Mouse (Mus musculus) left cerebral cortex, postnatal 4 days (tissue): Measurements from ENCODE around the gene Uhrf1bp1. TPM values are rescaled to one million over a fixed set of nuclear protein-coding genes. Genes with fewer than 3 reads are reported as not detected.
A peak's percentile ranks its signal among the peaks of the same experiment; 100 is the strongest.
"Not testable (repeated sequence)": the region's sequence is repeated elsewhere in the genome, so short reads cannot be mapped to it uniquely, and the experiment has no call there.

Experiments
- DNase-seq: peaks from one replicate; pipeline ENCODE4 v3.0.0-alpha.2; 2022
- intact Hi-C: fragments of 180-260 bp; cut with DNase I; formaldehyde crosslinking; loops from one replicate; pipeline ENCODE4 v1.15.1; 2025
- total RNA-seq, 2 experiments: library from RNA; stranded (reverse); gene quantifications; 2 replicates each; pipeline ENCODE4 v1.2.3; 2021

Uhrf1bp1 gene
- total RNA-seq: 10 to 100 TPM; 25.6 to 29.4 TPM

DNA sequence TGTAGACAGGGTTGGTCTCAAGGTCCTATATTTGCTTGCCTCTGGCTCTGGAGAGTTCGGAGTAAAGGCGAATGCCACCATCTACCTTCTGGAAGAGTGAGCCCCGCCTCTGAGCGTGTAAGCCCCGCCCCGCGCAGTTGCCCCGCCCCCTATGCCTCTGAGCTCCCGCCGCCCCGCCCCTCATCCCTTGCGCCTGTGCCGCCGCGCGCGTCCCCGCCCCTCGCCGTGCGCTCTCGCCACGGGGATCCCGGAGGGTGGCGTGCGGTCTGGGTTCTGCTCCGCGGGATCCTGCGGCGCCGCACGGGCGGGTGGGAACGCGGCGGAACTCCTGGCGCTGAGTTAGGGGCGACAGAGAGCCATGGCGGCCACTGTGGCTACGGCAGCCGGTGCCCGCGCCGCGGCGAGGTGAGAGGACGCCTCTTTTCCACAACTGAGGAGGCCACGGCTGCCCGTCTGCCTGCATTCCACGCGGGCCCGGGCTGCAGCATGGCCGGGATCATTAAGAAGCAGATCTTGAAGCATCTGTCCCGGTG is at the start of gene Uhrf1bp1:
Uhrf1bp1 (plus strand) TSS at position 177 of the 533 bp plus-strand sequence.
- intact Hi-C loops: no loop called here
- peak; percentile 88 for DNase-seq

DNA sequence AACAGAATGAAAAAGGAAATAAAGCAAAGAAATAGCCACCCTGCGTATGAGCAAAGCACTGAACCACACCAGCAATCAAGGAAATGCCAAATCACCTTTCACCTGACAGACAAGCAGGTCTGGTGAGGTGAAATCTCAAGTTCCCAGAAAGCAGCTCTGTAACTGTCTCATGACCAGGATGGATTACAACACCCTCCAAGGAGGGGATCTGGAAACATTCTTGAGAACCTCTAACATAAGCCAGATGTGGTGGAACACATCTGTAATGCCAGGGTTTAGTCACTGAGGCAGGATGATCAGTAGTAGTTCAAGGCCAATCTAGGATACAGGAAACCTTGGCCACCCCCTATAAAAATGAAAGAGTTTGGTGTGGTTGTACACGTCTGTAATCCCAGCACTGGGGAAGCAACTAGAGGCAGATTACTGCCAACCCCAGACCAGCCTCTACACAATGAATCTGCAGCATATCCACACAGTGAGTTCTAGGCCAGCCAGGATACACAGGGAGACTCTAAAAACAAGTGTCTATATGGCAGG is 48.6 kb upstream of the Uhrf1bp1 start:
- intact Hi-C loops: no loop called here

DNA sequence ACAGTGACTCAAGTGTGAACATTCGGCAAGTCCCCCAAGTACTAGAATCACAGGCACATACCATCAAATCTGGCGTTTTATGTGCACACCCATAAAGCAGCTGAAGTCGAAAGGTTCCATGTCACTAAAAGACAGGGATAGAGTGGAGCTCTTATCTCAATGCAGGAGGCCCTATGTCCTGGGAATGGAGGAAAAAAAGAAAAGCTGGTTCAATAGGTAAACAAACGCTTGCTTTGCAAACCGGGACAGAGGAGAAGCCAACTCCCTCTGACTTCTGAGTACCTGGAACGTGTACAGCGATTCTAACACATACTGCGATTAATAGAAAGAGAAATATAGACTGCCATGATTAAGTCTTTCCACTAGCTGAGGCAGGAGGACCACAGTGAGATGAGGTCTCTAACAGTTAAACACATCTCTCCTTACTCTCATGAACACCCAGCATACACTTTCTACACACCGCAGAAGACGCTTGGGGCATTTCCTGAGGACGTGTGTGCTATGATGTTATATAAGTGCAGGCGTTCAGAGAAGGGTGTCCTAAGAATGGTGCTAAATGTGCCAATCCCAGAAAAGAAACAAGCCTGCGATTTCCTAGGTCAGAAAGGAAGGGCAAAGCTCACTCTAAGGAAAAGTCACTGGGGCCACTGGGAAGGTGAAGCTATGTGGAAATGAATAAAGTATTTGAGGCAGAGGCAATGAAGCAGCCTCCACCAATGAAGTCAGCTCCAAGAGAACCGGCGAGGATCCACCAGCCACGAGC is 45.5 kb upstream of the Uhrf1bp1 start:
- intact Hi-C loops: no loop called here
- no peak for DNase-seq

More for the DNA sequence above, 48.6 kb upstream of the Uhrf1bp1 start:
- DNase-seq: no peak

DNA sequence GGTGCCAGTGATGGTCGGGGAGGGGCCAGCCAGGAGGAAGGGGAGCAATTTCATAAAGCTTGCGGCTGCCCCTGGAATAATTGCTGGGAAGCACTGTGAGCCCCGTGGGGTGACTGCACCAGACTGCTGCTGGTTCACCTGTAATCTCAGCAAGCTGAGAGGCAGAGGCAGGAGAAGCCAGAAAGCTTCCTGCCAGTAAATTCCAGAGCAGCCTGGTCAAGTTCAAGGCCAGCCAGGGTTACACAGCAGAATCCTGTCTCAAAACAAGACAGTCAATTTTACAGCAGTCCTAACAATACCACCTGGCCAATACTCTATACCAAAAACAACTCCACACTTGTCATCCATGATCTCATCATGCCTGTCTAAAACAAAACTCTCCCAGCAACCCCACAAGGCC is 44.3 kb upstream of the Uhrf1bp1 start:
- no peak for DNase-seq
- intact Hi-C loops: no loop called here

DNA sequence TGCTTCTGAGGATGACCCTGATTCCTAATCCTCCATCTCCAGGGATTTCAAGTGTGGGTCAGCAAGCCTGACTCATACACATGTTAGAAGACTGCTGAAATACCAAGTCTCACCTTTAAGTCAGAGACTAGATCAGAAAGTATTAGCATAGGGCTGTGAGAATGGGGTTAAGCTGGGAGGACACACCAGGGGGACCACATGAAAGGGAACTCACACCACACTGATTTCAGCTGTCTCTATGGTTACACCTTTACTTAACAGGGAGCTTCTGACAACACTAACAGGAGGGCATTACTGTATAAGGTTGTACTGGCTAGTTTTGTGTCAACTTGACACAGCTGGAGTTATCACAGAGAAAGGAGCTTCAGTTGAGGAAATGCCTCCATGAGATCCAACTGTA is 41.6 kb upstream of the Uhrf1bp1 start:
- intact Hi-C loops: no loop called here
- DNase-seq: no peak

DNA sequence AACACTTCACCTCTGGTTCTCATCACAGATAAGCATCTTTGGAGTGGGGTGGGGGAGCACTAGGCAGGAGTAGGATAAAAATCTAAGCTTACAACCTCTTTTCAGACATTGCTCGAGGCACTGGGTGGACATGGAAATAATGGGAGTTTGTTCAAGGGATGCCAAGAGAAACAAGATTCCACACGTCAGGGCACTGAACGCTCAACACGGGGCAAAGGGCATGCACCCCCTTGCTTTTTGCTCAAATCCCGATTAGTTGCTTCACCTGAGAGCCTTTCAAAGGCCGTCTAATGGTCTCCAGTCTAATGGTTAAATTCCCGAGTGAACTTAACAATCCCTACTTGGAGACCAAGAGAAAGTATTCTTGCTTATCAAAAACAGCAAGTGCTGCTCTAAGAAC is 37.2 kb upstream of the Uhrf1bp1 start:
- DNase-seq: no peak
- intact Hi-C loops: no loop called here

DNA sequence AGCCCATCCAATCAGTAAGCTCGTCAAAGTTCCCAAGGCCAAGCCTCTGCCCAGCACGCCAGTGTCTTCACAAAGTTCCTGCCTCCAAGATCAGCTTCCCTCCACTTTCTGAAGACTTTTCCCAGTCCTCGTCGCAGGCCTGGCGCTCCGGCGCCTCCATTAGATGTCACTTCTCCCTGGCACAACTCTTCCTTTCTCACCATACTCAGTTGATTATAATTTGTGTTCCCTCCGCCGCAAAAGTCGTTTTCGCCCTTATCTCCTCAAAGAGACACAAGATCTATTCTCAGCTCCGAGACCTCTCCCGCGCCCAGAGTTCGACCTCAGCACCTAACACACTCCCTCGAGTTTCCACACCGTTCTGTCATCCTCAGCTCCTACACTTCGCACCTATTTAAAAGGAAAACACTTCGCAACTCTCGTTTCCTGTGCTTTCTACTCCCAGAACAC is 36.7 kb upstream of the Uhrf1bp1 start:
- intact Hi-C loops: no loop called here
- no peak for DNase-seq

DNA sequence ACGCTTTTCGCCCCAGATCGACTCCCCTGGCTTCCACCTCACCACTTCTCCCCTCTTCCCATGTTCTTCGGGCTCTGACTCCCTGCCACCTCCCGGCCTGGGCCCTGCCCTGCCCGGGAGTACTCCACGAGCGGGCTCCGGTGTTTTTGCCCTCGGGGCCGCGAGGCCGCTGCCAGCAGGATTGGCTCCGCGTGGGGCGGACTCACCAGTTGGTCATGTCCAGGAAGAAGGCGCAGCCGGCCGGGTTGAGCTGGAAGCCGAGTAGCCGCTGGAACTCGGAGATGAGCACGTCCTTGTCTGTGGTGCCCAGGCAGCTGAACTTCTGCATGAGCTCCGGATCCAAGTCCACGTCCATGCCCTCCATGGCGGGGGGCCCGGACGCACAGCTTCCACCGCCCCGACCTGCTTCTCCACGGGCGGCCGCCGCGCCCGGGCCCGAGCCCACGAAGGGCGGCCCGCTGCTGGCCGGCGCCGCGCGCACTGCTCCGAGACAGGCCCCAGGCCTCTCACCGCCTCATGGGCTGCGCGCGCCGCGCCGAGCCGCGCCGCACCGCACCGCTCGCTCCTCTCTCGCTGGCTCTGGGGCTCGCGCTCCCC is 36.2 kb upstream of the Uhrf1bp1 start:
- intact Hi-C loops: no loop called here
- no peak for DNase-seq

DNA sequence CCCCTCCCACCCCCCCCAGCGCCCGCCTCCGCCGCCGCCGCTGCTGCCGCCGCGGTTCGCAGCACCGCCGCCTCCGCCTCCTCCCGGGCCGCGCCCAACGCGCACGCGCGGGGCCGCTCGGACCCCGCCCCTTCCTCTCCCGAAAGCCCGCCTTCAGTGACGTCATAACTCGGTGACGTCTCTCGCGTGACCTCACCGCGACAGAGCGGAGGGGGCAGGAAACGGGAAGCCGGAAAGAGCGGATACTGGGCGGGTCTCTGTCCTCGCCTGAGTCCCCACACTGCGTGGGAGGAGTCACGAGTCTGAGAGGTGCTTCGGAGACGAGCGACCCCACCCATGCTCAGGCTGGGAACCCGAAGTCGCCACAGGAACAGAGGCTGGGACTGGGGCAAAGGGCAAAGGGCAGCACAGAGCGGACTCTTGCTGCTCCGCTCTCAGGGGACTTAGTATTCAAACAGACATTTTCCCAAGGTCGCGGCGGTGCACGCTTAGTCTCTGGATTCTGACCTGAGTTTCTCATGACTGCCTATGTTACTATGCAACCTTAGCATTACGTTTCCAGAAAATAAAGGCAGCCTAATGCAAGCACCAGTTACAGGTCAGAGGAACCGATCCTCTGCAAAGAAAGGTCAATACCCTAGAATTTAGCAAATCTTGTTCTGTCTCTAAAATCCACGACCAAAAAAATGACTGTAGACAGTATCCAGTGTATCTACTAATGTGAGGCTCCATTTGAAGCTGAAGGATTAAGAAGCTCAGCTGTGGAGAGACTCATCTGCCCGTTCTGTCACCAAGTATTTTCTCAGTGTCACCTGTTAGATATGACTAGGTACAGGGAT is 35.5 kb upstream of the Uhrf1bp1 start, which contains the start of gene D17Wsu92e:
D17Wsu92e (minus strand) TSS at position 81 of the 839 bp plus-strand sequence.
- DNase-seq: peak; percentile 99
- intact Hi-C loops: no loop called here

DNA sequence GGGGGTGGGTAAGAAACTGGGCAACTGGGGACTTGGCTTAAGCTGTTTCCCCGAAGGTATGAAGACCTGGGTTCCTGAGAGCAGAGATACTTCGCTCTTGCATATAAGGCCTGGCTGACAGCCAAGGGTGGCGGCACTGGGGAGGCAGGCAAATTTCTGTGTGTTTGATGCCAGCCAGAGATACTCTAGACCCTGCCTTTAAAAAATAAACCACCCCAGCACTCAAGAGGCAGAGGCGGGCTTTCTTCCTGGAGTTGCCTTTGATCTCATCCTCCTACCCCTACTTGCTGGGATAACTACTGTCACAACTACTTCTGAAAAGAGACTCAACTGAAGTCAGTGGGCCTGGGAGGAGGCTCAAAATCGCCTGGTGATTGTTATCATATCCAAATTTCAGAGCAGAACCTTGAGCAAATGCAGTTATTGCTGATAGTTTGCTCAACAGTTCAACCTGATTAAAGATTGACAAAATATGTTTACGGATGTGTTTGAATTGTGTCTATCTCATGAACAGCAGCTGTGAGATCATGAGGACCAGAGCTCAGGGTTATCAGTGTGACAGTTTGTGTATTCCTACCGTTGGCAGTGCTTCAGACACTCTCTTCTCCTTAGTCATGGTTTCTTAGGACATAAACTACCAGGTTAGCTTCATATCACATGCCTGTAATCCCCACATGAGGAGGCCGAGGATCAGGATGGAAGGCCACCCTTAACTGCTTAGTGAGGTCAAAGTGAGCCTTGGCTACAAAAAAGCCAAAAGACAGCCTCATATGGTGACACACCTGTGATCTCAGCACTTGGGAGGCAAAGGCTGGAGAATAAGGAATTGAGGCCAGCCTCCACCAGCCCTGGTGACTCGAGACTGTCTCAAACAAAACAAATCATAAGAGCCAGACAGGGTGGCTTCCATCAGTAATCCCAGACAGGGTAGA is 34.6 kb upstream of the Uhrf1bp1 start:
- intact Hi-C loops: no loop called here
- peak; percentile 40 for DNase-seq

DNA sequence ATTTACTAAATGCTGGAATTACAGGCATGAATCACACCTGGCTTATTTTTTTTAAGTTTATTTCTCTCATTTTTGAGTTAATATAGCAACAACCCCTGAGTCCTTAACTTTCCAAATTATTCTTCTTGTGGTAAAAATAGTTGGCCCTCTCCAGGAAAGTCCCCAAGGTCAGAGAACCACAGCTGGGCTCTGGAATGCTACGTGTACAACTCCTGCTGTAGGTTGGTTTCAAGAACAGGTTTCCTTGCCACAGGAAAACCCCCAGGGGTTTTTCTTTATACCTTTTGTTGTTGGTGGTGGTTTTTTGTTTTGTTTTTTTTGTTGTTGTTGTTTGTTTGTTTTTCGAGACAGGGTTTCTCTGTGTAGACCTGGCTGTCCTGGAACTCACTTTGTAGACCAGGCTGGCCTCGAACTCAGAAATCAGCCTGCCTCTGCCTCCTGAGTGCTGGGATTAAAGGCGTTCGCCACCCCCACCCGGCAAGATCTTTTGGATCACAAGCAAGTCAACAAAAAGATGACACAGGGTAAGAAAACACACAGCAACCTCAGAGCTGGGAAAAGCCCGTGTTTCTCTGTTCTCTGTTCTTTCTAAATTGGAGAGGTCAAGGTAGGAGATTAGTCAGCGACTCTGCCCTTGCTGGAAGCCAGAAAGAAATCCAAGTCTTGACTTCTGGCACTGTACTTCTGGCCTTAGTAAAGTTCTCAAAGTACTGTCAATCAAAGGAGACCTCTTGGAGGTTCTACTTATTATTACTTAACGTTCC is 32.9 kb upstream of the Uhrf1bp1 start:
- DNase-seq: no peak
- intact Hi-C loops: no loop called here

DNA sequence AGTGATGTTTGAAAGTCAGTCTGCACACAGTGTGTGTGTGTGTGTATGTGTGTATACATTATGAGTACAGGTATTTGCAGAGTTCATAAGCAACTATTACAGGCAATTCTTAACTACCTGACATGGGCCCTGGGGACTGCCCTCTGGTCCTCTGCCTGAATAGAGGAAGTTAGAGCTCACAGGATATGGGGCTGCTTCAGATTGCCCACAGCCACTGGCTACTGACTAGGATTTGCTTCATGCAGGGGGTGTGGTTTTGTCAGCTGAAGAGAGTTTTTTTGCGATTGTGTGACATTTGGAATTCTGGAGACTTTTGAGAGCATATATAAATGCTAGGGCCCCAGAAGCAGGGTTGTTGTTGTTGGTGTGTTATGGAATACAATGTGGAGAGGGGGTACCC is 31.3 kb upstream of the Uhrf1bp1 start:
- no peak for DNase-seq
- intact Hi-C loops: no loop called here

DNA sequence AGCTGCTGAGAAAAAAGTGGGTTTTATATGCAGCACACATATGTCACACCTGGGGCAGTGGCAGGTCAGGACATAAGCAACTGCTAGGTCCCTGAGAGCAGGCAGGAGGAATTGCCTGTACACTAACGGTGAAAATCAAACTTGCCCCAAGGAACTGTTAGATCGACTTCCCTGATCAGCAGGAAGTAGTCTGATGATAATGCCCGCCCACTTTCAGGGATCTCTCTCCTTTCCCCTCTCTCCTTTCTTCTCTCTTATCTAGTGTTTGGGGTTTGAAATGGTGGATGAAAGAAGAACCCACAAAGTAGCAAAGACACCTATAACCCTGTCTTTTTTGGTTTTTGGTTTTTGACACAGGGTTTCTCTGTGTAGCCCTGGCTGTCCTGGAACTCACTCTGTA is 30.7 kb upstream of the Uhrf1bp1 start:
- DNase-seq: no peak
- intact Hi-C loops: no loop called here

DNA sequence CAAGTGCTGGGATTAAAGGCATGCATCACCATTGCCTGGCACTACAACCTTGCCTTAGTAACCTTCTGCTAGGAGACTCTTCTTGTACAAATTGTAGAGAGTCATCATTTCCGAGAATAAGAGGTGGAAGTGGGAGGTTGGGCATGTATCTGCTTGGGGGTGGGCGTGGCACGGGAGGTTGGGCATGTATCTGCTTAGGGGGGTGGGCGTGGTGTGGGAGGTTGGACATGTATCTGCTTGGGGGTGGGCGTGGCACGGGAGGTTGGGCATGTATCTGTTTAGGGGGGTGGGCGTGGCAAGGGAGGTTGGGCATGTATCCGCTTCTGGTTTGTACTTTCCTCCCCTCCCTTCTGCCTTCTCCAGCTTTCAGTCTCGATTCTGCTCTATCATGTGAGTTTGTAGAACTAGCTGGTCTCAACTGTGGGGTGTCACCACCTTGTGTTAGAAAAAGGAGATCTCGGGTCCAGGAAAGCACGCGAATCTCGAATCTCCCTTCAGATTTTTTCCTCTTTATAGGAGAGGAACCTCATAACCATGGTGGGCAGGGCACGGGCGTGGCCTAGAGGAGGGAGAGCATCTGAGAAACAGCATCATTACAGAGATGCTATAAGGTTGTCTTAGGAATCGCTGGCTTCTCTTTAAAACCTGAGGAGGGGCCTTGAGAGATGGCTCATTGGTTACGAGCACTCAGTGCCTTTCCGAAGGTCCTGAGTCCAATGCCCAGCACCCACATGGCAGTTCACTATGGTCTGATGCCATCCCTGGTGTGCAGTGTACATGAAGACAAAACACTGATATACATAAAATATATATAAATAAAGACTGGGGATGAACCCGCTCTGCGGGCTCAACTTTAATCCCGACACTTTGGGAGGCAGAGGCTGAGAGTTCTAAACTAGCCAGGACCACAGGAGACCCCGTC is 30.0 kb upstream of the Uhrf1bp1 start:
- DNase-seq: peak; percentile 58
- intact Hi-C loops: no loop called here

DNA sequence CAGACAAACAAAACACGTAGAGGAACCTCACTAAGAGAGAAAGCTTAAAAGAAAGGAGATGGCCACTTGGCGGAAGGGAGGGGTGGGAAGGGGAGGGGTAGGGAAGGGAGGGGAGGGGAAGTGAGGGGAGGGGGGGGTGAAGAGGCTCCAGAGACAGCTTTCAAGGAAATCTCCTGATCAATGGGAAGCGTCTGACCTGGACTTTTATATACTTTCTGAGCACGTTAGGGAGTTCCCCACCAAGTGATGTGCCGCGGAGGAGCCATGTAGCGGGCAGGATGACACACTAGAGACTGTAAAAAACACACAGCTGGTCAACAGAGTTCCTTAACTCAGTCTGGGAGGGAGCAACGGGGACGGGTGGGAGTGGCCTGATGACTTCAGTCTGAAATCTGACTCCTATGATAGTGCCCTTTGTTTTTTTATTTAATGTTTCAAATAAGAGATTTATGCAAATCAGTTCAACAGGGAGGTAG is 29.3 kb upstream of the Uhrf1bp1 start:
- intact Hi-C loops: no loop called here
- no peak for DNase-seq

DNA sequence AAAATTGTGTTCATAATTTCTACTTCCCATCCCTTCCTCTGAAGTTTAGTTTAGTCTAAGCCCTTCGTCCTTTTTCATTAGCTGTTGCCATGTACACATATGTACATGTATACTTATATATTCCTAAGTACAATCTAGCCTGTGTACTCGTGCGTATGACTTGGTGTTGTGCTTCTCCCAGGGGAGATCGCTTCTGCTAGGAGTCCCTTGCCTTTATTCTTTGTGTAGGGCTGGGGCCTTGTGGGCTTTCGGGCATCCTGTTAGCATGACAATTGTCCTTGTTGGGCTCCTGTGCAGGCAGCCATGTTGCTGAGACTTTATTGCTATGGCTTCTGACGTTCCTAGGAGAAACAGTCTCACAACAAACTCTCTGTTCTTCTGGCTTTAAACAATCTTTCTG is 28.7 kb upstream of the Uhrf1bp1 start:
- no peak for DNase-seq
- intact Hi-C loops: no loop called here

DNA sequence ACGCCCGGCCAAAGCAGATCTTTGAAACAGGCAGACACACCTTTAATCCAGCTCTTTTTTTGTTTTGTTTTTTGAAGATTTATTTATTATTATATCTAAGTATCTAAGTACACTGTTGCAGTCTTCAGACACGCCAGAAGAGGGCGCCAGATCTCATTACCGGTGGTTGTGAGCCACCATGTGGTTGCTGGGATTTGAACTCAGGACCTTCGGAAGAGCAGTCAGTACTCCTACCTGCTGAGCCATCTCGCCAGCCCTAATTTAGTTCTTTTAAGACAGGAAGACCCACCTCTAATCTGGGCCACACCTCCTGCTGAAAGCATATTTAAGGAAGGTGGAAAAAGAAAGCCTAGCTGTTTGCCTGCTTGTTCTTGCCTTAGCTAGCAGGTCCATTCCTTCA is 25.8 kb upstream of the Uhrf1bp1 start:
- intact Hi-C loops: no loop called here
- DNase-seq: no peak

DNA sequence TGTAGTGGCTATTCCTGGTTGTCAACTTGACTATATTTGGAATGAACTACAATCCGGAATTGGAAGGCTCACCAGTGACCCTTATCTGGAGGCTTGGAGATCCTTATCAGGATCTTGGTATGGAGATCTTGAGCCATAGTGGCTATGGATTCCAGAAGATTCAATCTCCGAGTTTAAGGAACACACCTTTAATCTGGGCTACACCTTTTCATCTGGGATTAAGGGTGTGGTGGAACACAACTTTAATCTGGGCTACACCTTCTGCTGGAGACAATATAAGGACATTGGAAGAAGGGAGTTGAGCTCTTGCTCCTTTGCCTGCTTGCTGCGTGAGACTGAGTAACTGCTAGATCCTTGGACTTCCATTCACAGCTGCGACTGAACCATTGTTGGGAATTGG is 18.4 kb upstream of the Uhrf1bp1 start, which contains the start of gene Snrpc:
Snrpc (plus strand) TSS at position 301 of the 400 bp plus-strand sequence.
- intact Hi-C loops, DNase-seq: not testable (repeated sequence)
